Mouse (Mus musculus) 3T3-L1 (cell line): ENCODE data around the gene Spock1.
A peak's percentile ranks its signal among the peaks of the same experiment; 100 is the strongest.

Source experiments
- DNase-seq: peaks from one replicate; pipeline ENCODE4 v3.0.0-alpha.2; 2015; ENCODE audit warnings: low read depth, low spot score

Gene Spock1

GRCm38 (mm10) chr13:57908266-57908582 is at the start of gene Spock1:
Spock1 (minus strand) TSS chr13:57908332.
- DNase-seq: no peak

GRCm38 (mm10) chr13:57950091-57950490 is 42.0 kb upstream of the Spock1 start:
- no peak for DNase-seq

GRCm38 (mm10) chr13:57949513-57949912 is 41.4 kb upstream of the Spock1 start:
- DNase-seq: no peak

GRCm38 (mm10) chr13:57945197-57945596 is 37.1 kb upstream of the Spock1 start:
- no peak for DNase-seq

GRCm38 (mm10) chr13:57944434-57944833 is 36.3 kb upstream of the Spock1 start:
- DNase-seq: no peak

DNA sequence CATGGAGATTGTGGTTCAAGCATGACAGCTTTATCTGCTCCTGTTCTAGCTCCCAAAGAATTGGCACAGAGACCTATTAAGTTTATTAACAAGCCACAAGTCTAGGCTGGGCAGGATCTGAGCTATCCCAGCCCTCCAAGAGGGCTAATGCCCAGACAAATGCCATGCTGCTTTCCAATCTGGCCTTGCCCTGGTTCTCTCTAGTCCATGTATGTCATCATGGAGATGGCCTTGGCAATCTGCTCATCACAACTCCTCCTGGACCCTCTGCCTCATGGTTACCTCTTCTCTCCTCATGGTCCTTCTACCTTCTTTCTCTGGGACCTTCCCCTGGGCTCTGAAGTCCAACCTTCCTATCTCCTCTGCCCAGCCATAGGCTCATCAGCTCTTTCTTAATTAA is 35.8 kb upstream of the Spock1 start:
- DNase-seq: no peak

DNA sequence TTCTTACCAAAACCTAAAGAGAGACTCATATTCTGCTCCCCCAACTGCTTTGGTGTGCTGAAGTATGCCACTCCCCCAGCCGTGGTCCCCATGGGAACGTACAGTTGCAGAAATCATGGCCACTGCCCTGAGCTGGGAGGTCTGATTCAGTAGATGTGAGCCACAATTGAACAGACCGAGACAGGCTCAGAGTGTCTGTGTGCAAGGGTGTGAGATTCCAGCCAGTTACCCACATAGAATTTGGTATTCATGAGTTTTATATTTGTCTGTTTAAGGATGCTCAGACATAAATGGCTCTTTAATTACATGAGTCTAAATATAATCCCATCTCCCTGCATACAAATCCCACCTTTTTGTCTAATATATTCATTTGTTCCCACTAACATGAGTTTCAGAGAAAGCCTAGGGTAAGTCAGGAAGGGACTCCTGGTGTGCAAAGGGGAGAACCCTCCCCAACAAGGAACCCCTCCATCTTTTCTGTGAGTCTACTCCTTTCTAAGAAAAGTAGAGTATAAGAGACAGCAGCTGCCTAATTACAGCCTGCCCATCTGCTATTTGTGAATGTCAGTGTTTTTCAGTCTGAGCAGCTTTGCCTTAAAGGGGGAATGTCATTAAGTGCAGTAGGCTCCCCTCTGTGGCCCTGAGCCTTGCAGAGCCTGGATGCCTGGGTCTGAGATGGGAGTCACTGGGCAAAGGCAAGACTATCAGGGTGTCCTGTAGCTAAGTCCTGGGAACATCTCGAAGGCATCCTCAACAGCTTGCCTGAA is 29.5 kb upstream of the Spock1 start:
- DNase-seq: no peak

DNA sequence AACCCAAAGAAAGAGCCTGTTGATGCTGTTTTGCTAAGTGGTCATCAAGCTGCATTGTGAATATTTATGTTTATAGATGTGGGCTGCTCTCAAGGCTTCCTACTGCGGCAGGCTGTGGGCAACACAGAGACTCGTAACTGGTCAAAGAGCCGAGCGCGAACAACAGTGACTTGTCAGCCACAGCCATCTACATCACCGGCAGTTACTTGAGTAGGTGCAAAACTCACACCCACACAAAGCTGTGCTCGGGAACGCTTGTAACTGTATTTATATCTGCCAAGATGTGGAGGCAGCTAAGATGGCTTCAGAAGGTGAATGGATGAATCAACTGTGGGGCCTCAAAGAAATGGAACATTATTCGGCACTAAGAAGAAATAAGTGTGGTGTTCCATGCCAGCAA is 23.9 kb upstream of the Spock1 start:
- DNase-seq: no peak

DNA sequence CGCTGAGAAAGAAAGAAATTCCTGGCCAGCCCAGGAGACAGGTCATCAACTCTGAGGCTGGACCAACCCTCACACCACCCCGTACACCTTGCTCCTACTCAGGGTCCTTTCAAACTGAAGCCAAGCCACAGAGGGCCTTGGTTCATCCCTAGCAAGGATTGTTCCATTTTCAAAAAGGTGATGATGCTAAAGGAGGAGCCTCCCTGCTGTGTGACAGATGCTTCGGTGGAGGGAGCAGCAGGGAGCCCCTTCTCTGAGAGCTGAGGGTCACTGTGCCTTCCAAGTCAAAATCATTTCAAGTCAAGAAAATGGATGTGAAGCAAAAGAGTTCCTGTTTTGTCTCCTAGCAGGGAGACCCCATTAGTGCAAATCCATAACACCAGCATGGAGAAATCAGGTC is 23.2 kb upstream of the Spock1 start:
- DNase-seq: no peak

DNA sequence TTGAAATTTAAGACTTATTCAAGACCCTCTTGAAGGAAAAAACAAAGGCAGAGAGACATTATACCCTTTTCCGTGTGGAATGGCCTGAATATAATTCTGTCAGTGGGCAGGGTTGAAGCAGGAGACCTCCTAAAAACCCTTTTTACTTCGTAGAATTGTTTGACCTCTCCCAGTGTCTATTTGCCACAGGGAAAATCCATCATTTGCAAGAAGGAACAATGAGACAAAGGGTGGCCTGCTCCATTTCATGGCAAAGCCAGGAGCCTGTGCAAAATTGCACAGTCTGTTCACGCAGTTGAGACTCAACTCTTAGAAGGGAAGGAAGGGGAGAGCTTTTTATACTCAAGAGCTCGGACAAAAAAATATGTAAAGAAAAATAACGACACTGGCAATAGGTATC is 22.6 kb upstream of the Spock1 start:
- DNase-seq: no peak

- DNase-seq: no peak
Observed at GRCm38 (mm10) chr13:57930283-57930682, 22.2 kb upstream of the Spock1 start.

DNA sequence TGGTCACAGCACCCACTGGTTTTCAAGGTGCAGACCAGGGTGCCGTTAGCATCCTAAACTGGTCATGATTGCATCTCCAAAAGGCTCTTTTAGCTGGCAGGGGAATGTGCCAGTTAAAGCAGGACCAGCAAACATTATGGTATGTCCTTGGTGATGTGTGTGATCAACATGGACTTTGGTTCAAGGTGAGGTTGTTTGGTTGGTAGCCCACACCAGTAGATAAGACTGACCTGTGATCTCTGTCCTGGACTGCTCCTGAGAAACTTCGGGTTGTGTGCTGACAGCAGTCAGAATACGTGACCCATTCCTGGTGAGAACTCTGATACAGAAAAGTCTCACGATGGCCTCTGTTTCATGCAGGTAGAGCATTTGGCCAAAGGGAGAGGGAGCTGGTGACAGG is 11.8 kb upstream of the Spock1 start:
- DNase-seq: no peak

DNA sequence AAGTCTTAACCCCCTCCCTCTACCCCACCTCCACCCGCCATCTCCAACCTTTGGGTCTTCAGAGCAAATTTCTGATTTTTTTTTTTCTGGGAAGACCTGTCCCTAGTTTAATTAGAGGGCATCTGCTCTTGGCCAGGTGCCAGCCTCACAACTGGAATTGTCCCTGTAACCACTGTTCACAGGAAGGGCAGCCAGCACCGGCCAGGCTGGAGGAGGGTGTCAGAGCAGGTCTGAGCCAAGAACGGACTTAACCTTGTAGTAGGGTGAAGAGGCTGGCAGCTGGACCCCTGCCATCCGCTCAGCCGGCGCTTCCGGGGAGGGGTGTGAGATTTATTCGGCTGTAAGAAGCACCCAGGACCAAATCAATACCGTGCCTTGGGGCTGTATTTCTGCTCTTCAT is 3.0 kb upstream of the Spock1 start:
- DNase-seq: no peak

GRCm38 (mm10) chr13:57907428-57908265 is 485 bp downstream of the Spock1 start:
- no peak for DNase-seq

- no peak for DNase-seq
Observed at GRCm38 (mm10) chr13:57894597-57894996, 13.5 kb downstream of the Spock1 start.

- DNase-seq: no peak
Observed at GRCm38 (mm10) chr13:57889708-57890107, 18.4 kb downstream of the Spock1 start.

DNA sequence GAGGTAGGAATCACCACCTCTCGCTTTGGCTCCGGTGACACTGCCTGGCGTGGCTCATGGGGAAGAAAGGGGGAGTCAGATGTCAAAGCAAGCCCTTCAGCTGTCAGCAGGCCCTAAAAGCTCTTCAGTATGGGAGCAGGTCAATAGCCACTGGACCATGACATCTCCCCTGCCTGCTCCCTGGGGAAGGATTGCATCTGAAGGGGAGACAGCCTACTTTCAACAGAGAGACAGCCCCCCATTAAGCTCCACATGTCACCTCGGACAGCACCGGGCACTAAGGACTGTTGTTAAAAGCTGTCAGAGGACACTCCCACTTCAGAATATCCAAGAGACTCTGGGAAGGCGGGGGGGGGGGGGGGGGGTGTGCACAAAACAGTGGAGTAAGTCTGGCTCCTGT is 19.1 kb downstream of the Spock1 start:
- no peak for DNase-seq

DNA sequence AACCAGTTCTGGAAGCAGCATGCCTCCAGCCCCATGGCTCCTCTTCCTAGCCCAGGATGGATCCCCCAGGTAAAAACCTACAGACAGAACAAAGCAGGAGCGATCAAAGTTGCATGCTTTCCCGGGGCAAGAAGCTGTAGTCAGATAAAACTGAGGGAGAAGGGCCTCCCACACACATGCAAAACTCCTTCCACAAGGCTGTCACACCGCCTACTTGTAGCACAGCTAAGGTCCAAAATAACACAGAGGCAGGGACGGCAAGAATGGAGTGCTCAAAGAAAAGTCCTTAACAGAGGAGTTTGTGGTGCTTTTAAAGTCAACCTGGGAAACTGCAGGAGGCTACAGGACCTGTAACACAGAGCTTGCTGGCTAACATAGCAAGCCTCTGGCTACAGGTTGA is 28.3 kb downstream of the Spock1 start:
- DNase-seq: no peak

GRCm38 (mm10) chr13:57878797-57879196 is 29.3 kb downstream of the Spock1 start:
- no peak for DNase-seq

GRCm38 (mm10) chr13:57877782-57878181 is 30.4 kb downstream of the Spock1 start:
- no peak for DNase-seq

- DNase-seq: peak; percentile 1
Observed at GRCm38 (mm10) chr13:57876966-57877365, 31.2 kb downstream of the Spock1 start.

- DNase-seq: no peak
Observed at GRCm38 (mm10) chr13:57870058-57870457, 38.1 kb downstream of the Spock1 start.

GRCm38 (mm10) chr13:57867586-57867985 is 40.5 kb downstream of the Spock1 start:
- DNase-seq: no peak
